Mouse (Mus musculus) cerebellum, postnatal 14 days (tissue): ENCODE results near the gene Hcar1.

Experiments used
- DNase-seq, 2 experiments: peaks; one replicate each; pipeline ENCODE4 v3.0.0; 2021; ENCODE audit warnings: mixed read lengths in 2 of 2

Gene Hcar1

DNA sequence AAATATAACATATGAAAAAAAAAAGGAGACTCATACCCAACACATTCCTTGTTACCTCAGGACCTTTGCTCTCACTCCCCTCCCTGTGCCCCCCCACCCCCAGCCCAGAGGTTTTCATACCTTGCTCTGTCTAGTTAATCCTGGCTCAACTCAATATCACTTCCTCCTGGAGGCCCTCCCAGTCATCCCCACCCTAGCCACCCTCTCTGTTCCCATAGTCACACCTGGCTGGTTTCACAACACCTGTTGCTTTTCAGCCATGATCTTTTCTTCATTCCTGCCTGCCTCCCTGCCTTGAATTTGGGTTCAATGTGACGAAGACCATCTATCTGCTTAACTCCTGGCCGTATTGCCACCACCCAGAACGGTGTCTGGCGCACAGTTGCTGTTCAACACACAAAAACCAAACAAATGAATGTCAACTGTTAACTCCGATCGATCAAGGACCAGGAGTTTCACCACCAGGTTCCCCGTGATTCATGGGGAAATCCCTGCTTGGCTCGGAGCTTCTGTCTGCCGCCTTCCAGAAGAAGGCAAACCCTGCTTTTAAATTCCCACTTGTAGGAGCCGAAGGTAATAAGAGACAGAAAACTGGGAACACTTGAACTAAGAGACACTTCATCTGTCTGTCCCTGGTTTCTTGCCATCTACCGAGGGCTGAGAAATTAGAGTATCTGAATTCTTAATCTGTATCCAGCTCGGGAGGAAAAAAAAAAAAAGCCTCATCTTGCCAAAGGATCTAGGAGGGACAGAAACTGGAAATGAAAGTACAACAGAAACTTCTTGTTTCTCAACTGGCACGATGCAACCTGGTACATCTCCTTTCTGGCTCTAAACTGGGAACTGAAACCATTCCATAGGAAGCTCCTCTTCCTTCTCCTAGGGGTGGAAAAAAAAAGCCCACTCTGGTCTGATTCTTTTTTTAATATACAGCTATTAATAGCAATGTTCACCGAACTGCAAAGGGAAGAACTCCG, 17.2 kb downstream of the Hcar1 start:
- DNase-seq, result no peak

DNA sequence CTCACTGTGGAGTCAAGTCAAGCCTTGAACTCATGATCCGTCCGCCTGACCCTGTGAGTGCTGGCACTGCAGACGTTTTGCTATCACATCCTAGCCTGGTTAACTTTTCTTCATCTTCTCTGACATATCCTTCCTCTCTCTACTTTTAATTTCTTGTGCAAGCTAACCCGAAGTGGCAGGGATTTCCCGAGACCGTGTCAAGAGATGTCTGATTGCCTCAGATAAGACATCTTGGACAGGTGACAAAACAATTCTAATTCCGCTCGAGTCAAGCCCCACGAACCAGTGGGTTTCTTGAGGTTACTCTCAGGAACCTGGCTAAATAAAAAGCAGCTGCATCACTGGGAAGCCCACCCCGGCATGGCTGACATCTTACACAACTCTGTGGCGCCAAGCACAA, 21.0 kb downstream of the Hcar1 start:
- DNase-seq, result no peak

GRCm38 (mm10) chr5:123854511-123854910, 25.3 kb downstream of the Hcar1 start:
- DNase-seq, result no peak

DNA sequence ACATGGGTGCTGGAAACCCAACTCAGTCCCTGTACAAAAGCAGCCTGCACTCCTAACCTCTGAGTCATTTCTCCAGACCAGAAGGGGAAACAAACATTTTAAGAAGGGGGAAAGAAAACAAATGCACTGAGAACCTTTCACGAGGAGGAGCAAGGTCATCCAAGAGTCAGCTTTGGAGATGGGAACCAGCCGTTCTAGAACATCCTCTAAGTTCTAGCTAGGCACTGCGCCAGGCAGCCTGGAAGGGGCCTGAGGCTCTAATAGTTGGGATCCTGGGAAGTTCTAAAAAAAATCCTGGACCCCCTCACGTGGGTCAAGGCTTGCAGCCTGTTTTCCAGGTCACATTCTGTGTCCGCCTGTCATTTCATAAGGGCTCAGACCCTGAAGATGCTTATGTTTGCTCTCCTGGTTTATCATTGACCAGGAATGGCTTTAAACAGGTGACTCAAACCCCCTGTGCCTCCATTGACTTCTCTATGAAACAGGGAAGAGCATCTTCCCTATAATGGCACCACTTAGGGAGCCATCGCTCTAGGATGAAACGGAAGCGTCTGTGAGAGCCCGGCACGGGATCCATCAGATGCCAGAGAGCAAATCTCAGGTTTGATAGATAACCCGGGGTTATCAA, 25.8 kb downstream of the Hcar1 start:
- no peak for DNase-seq

DNA sequence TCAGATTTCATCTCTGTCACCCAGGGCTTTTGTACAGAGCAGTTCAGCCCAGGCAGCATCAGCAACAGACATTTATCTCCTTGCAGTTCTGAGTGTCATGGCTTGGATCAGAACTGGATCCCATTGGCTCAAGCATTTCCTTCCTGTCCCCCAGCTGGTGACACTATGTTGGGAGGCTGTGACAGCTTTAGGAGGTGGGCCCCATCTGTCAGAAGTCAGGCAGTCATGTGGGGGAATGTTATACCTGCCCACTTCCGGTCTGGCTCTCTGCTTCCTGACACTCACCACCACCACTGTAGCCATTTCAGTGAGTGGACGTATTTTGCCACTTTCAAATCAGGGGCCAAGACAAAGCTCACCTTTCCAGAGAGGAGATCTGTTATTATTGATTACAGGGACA, 28.4 kb downstream of the Hcar1 start:
- no peak for DNase-seq

GRCm38 (mm10) chr5:123844316-123844715, 35.5 kb downstream of the Hcar1 start:
- DNase-seq, result no peak

DNA sequence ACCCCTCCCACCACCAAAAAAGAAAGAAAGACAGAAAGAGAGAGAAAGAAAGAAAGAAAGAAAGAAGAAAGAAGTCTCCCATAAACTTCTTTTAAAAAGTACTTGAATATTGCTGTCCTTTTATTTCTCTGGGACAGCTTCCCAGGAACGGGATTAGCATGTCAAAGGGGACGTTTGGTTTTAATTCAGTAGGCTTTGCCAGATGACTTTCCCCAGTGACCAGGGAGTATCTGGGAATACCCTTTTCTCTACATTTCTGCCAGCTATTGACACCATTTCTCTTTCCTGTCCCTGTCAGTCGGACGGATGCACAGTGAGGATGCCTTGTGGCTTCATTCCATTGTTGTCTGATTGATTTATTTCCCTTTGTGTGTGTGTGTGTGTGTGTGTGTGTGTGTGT, 36.0 kb downstream of the Hcar1 start:
- no peak for DNase-seq

GRCm38 (mm10) chr5:123842935-123843282, 36.9 kb downstream of the Hcar1 start:
- no peak for DNase-seq

GRCm38 (mm10) chr5:123842221-123842934, 37.4 kb downstream of the Hcar1 start:
- no peak for DNase-seq

DNA sequence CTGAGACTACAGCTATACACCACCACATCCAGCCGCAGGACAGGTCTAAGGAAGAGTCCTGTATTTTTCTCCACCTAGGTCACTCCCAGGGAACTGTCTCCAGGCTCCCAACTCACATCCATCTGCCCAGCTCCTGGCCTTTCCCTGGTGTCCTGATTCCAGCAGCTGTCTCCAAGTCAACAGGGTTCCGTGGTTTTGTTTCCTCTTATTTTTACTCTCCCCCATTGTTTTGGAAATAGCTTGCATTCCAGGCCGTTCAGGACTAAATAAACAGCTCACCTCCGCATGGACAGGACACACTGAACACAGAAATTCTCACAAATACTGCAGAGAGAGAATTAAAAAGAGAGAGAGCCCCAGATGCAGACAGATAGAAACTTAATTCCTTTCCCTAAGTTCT, 42.4 kb downstream of the Hcar1 start:
- DNase-seq, result no peak

GRCm38 (mm10) chr5:123834836-123835235, 45.0 kb downstream of the Hcar1 start:
- no peak for DNase-seq

- no peak for DNase-seq
Observed at GRCm38 (mm10) chr5:123832309-123832708, 47.5 kb downstream of the Hcar1 start.

- peak; percentile 18 to 25 for DNase-seq
Observed at GRCm38 (mm10) chr5:123827659-123828091, 52.1 kb downstream of the Hcar1 start.
